ENCODE assay signal across 7 mouse cellular contexts in genomic region chr2:162985923-162986322, GRCm38 (mm10). TPM values are rescaled to one million over a fixed set of nuclear protein-coding genes. Genes with fewer than 3 reads are reported as not detected.
DNase-seq lines count a peak whose midpoint lies in the region; ATAC-seq lines count a peak whose summit lies in the region.

No protein-coding gene starts in this region.

- peak; percentile 47 to 58 for DNase-seq in layer of hippocampus, postnatal 10 days (ENCODE audit: low spot score in 2 of 2)
- no peak for DNase-seq in layer of hippocampus, postnatal 36 days
- peak; percentile 65 for DNase-seq in adrenal gland, postnatal 25 days
- DNase-seq in kidney, adult 8-10 months = peak; percentile 94 to 95
- DNase-seq in ovary, postnatal 14 days (ENCODE audit: low spot score) = peak; percentile 43
- DNase-seq in B cell, adult 2 months = no peak

- ATAC-seq in activated CD4-positive, CD25-positive, alpha-beta regulatory T cell, adult 4 months = no peak

RNA-seq across cellular contexts. Expression of gene Sgk2, which starts 1.2 kb away (rescaled TPM):
- total RNA-seq in layer of hippocampus, postnatal 10 days (2021) = under 1 TPM; 0.27 to 0.34 TPM
- total RNA-seq in layer of hippocampus, postnatal 36 days (2021) = 1 to 10 TPM; 1.1 to 1.9 TPM
- 1.6 and 1.8 TPM in 2 replicates for total RNA-seq in adrenal gland, postnatal 25 days (2021)
- under 1 TPM in 1 of 2 experiments, not detected in 1; 0.16 TPM for polyA plus RNA-seq in activated CD4-positive, CD25-positive, alpha-beta regulatory T cell, adult 4 months (2017; shearing (Covaris generic))

RNA-seq across cellular contexts. Expression of gene Ift52, which starts 31.2 kb away (rescaled TPM):
- 10 to 100 TPM; 25.9 to 29.1 TPM for total RNA-seq in layer of hippocampus, postnatal 10 days (2021)
- 10 to 100 TPM; 28.9 to 34.1 TPM for total RNA-seq in layer of hippocampus, postnatal 36 days (2021)
- total RNA-seq in adrenal gland, postnatal 25 days (2021) = 54.7 and 66.5 TPM in 2 replicates
- 10 to 100 TPM; 67.2 to 74.9 TPM for polyA plus RNA-seq in activated CD4-positive, CD25-positive, alpha-beta regulatory T cell, adult 4 months (2017; shearing (Covaris generic))

RNA-seq across cellular contexts. Expression of gene L3mbtl1, which starts 42.7 kb away (rescaled TPM):
- total RNA-seq in layer of hippocampus, postnatal 10 days (2021) = 10 to 100 TPM; 25.9 to 30.1 TPM
- total RNA-seq in layer of hippocampus, postnatal 36 days (2021) = 10 to 100 TPM; 12.5 to 14.6 TPM
- 0.24 TPM in 1 of 2 replicates, not detected in the other for total RNA-seq in adrenal gland, postnatal 25 days (2021)
- polyA plus RNA-seq in activated CD4-positive, CD25-positive, alpha-beta regulatory T cell, adult 4 months (2017; shearing (Covaris generic)) = under 1 TPM; 0.12 to 0.64 TPM

RNA-seq across cellular contexts. Expression of gene Srsf6, which starts 54.6 kb away (rescaled TPM):
- 100 to 1,000 TPM; 127 to 146 TPM for total RNA-seq in layer of hippocampus, postnatal 10 days (2021)
- 100 to 1,000 TPM; 117 to 121 TPM for total RNA-seq in layer of hippocampus, postnatal 36 days (2021)
- total RNA-seq in adrenal gland, postnatal 25 days (2021) = 232 and 238 TPM in 2 replicates
- polyA plus RNA-seq in activated CD4-positive, CD25-positive, alpha-beta regulatory T cell, adult 4 months (2017; shearing (Covaris generic)) = 10 to 100 TPM; 39.6 to 43.9 TPM

Comparison
In these comparisons a context has a peak if more than half of its experiments do, and no peak if none do; other contexts are left out.
1. DNase-seq: peak in layer of hippocampus, postnatal 10 days (2 of 2), adrenal gland, postnatal 25 days (single experiment), kidney, adult 8-10 months (2 of 2) and ovary, postnatal 14 days (single experiment); none in layer of hippocampus, postnatal 36 days (0 of 2) and B cell, adult 2 months (0 of 2).
2. RNA of gene L3mbtl1, which starts 42.7 kb away (total RNA-seq): 25.9 to 30.1 TPM in layer of hippocampus, postnatal 10 days and 12.5 to 14.6 TPM in layer of hippocampus, postnatal 36 days; 0.24 TPM in adrenal gland, postnatal 25 days; every median in the first group is over 10 times any median in the second.